Mouse (Mus musculus) layer of hippocampus, postnatal 36 days (tissue): ENCODE measurements around the gene Nt5m. TPM values are rescaled to one million over a fixed set of nuclear protein-coding genes. Genes with fewer than 3 reads are reported as not detected.
"Not testable (repeated sequence)": the region's sequence is repeated elsewhere in the genome, so short reads cannot be mapped to it uniquely, and the experiment has no call there.

ENCODE experiments used
- DNase-seq, 2 experiments: peaks; one replicate each; pipeline ENCODE4 v3.0.0; 2022
- total RNA-seq, 2 experiments: library from RNA; stranded (reverse); gene quantifications; 2 replicates each; pipeline ENCODE4 v1.2.3; 2021

Nt5m gene
- total RNA-seq, result 10 to 100 TPM; 59.2 to 62.3 TPM

GRCm38 (mm10) chr11:59839008-59839458, at the start of gene Nt5m:
TSS of gene Nt5m (plus strand) at chr11:59839447.
- peak; percentile 93 to 94 for DNase-seq

- no peak for DNase-seq
Measured at GRCm38 (mm10) chr11:59793390-59793789, 45.9 kb upstream of the Nt5m start.

- no peak for DNase-seq
Measured at GRCm38 (mm10) chr11:59800412-59800811, 38.8 kb upstream of the Nt5m start.

GRCm38 (mm10) chr11:59801881-59802280, 37.4 kb upstream of the Nt5m start:
- no peak for DNase-seq

GRCm38 (mm10) chr11:59803516-59803915, 35.7 kb upstream of the Nt5m start:
- DNase-seq, result no peak

GRCm38 (mm10) chr11:59804409-59805110, 34.7 kb upstream of the Nt5m start:
- DNase-seq, result no peak

GRCm38 (mm10) chr11:59805256-59805655, 34.0 kb upstream of the Nt5m start:
- DNase-seq, result no peak

- DNase-seq, result no peak
Measured at GRCm38 (mm10) chr11:59805656-59806055, 33.6 kb upstream of the Nt5m start.

GRCm38 (mm10) chr11:59808170-59808960, 30.9 kb upstream of the Nt5m start:
- DNase-seq, result no peak

- DNase-seq, result no peak
Measured at GRCm38 (mm10) chr11:59809071-59809669, 30.1 kb upstream of the Nt5m start.

- DNase-seq, result peak; percentile 86 to 88
Measured at GRCm38 (mm10) chr11:59809670-59810474, 29.4 kb upstream of the Nt5m start, which contains the start of gene Flcn. TSS of gene Flcn (minus strand) at chr11:59810016.

GRCm38 (mm10) chr11:59810480-59811158, 28.6 kb upstream of the Nt5m start:
- no peak for DNase-seq

GRCm38 (mm10) chr11:59811211-59811610, 28.0 kb upstream of the Nt5m start:
- DNase-seq, result no peak

GRCm38 (mm10) chr11:59813276-59813675, 26.0 kb upstream of the Nt5m start:
- DNase-seq, result no peak

- DNase-seq, result no peak
Measured at GRCm38 (mm10) chr11:59814311-59814710, 24.9 kb upstream of the Nt5m start.

GRCm38 (mm10) chr11:59814936-59815335, 24.3 kb upstream of the Nt5m start:
- DNase-seq, result no peak

- DNase-seq, result no peak
Measured at GRCm38 (mm10) chr11:59815482-59816065, 23.7 kb upstream of the Nt5m start.

GRCm38 (mm10) chr11:59817916-59818315, 21.3 kb upstream of the Nt5m start:
- DNase-seq, result no peak

- DNase-seq, result no peak
Measured at GRCm38 (mm10) chr11:59821625-59822024, 17.6 kb upstream of the Nt5m start.

GRCm38 (mm10) chr11:59837789-59838188, 1.5 kb upstream of the Nt5m start:
- not testable (repeated sequence) for DNase-seq

GRCm38 (mm10) chr11:59838426-59838825, 821 bp upstream of the Nt5m start:
- DNase-seq, result no peak
